Mouse (Mus musculus) cerebellum, postnatal 4 days (tissue): ENCODE measurements at regions not wholly inside any gene's neighbourhood (a gene's known extent, or its start where the extent isn't known, plus 50 kb on each side); places are given as distances from the start of the nearest gene placed in this dataset.
A peak's percentile ranks its signal among the peaks of the same experiment; 100 is the strongest.
"Not testable (repeated sequence)": the region's sequence is repeated elsewhere in the genome, so short reads cannot be mapped to it uniquely, and the experiment has no call there.

Experiments used
- DNase-seq, 2 experiments: peaks; one replicate each; pipeline ENCODE4 v3.0.0; 2022; ENCODE audit warnings: low spot score in 2 of 2, mixed read lengths in 1 of 2

DNA sequence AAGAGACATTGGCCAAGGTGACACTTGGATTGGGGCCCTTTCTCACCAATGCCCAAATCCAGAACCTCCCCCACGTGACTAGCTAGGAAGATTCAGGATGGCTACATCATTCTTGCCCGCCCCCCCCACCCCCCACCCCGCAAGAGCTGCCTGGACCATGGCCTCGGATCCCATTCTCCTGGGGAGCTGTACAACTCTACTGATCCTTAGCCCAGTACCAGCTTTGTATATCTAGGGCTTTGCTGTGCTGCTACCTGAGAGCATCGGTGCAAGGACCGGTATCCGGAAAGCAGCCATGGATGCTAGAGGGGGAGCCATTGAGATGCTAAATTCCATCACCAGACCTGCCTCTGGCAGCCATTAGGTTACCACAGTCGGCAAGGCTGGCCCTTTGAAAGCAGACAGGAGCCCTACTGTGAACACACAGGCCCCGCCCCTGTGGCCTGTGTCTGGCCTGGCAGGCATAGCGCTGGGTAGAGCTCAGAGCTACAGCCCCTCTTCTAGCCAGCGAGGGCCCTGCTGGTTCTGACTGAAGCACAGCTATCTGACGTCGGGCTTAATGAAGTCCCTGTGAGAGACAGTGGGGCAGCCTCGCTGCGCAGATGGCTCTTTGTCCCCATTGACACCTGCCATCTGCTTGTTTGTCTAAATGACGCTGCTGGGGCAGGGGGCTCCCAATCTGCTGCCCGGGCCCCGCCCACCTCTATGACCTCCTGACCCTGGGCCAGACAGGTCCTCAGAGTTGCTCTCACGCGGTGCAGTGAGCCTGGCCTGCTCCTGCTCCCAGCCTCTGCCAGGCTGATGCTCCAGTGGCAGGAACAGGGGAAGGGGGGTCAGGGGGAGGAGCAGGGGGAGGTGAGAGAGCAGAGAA, 128.9 kb downstream of the Dll1 start:
- peak in 1 of 2 experiments; percentile 50 for DNase-seq

DNA sequence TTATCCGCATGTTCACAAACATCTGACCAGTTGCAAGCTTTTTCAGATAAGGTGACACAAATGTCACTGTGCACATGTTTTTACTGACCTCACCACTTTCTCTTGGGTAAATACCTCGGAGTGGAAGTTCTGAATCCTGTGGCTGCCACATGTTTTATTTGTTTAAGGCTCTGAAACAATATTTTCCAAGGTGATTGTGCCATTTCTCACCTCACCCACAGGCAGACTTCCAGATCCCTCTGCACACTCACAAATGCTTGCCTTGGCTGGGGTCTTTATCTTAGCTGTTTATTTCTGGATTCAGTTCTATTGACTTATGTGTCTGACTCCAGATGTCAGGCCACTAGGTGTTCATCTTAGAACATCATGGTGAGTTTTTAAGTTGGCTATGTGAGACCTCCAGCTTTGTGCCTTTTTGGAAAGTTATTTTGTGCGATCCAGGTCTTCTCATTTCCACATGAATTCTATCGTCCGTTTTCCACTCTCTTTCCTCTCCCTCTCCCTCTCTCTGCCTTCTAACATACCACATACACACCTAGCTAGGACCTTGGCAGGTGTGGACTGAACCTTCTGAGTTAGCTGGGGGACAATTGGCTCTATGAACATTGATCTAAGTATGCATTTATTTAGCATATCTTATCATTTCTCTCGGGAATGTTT, 133.6 kb downstream of the Dll1 start:
- no peak for DNase-seq

DNA sequence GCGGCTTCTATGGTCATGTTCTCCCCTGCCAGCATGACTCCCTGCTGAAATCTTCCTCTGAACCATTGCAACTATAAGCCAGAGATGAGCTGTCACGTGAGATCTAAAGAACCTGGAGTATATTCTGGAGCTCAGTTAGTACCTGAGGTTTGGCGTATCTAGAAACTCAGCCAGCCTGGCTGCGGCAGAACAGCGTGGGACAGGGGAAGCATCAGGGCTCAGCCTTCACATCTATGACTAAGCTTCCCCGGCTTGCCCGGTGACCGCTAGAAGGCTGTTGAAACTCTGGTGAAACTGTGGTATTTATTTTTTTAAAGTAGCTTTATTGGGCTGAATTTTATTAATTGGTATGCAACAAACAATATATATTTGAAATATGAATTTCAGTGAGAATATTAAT, 134.3 kb downstream of the Dll1 start:
- no peak for DNase-seq

DNA sequence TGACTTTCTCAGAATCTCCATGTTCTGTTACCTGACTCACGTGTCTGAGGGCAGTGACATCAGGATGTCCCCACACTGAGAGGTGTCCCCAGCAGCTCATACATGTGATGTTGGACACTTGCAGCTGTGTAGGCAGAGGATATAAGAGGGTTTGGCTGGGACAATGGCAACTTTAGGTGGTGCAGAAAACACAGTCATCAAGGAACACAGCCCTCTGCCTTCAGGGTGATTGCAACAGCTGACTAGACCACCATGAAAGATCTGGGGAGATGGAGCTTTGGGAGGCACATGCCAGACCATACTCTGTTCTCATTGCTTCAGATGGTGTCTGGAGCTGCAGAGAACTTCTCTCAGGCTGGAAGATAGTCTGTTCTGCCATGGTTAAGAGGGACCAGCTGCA, 135.2 kb downstream of the Dll1 start:
- no peak for DNase-seq

DNA sequence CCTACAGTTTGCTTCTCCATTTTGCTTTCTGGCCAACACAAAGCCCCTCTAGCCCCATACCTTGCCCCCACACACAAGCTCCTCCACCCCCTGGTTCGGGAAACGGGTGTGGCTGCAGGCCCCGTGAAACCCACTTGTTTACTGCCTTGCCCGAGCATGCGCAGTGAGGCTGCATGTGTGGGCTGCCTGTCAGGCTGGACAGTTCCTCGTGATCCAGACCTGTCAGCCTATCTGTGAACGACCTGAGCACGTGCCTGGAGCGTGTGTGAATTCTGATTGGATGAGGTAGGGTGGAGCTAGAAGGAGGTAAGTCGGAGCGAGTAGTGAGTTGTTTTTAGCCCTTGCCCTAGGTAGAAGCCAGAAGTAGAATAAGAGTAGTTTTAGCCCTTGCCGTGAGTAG, 136.0 kb downstream of the Dll1 start:
- DNase-seq = not testable (repeated sequence)

DNA sequence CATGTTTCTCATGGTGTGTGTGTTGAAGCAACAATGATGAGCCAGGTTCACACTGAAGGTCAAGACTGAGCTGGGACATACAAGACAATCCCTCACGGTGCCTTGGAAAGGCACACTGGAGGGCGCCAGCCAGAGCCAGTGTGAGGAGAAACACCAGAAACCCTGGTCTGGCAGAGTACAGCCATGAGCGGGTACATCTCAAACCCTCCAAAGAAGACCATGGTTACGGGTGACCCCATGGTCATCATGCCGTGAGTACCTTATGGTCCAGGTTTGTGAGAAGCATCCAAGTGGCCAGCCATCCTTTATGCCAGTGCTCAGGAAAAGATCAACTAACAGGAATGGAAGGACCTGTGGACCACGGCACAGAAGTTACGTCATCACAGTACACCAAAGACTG, 136.7 kb downstream of the Dll1 start:
- DNase-seq = no peak

DNA sequence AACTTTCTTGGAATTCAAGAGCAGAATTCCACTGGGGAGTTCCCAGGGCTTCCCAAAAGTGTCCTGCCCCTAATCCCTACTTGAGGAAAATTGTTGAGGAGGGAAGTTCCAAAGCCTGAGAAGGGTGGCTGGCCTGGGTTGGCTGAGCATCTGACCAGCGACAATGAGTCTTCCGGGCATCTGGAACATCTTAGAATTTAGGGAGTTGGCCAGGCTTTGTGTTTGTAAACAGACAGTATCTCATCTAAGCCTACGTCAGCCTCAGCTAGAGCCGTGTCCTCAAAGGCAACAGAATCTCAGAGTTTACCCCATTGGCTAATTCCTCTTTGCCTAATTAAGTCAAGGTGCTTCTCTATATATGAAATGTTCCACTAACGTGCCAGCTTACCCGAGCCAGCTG, 141.6 kb downstream of the Dll1 start:
- no peak for DNase-seq

DNA sequence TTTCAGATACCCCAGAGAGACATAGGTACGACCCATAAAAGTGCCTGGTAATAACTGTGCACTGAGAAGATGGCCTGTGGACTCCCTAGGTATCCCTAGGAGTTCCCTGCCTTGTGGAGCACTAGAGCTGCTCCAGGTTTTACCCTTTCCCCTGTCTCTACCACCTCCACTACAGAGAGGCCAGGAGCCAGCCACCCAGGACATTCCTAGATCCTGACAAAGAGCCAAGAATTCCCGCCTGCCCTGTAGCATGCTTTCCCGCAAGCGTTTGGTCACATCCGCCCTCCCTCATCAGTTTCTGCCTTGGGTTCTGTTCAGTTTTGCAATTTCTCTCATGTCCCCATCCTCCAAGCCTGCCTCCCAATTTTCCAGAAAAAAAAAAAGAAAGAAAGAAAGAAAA, 145.5 kb downstream of the Dll1 start:
- no peak for DNase-seq

DNA sequence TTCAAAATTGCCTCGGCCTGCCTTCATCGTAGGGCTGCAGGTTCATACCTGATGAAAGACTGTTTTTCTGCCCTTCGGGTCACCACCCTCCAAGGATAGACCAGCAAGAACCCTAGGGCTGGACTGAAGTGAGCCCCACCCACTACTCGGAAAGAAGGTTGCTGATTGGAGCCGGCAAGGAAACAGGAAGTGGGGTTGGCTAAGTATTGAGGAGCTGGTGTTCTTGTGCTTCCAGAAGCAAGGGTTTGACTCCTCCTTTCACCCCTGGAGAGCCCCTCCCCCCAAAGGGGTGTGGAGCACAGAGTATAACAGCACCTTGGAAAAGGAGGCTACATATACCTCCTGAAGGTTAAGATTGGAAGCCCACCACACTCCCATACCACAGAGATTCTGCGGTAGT, 147.5 kb downstream of the Dll1 start:
- DNase-seq = no peak

DNA sequence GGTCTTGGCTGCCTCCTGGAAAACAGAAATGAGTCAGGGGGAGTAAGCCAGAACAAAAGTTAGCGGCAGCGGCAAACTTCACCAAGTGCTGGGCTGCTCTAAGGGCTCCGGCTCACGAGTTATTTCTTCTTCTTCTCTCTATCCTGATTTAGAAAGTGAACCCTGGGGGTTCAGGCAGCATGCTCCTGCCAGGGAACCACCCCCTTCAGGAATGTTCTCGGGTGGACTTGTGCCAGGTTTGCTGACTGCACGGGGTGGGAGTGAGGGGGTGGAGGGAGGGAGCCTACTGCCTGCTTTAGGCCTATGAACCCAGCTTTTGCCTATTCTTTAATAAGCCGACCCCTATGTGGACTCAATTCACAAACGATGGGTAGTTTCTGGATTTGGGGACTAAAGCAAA, 148.6 kb downstream of the Dll1 start:
- DNase-seq = no peak

DNA sequence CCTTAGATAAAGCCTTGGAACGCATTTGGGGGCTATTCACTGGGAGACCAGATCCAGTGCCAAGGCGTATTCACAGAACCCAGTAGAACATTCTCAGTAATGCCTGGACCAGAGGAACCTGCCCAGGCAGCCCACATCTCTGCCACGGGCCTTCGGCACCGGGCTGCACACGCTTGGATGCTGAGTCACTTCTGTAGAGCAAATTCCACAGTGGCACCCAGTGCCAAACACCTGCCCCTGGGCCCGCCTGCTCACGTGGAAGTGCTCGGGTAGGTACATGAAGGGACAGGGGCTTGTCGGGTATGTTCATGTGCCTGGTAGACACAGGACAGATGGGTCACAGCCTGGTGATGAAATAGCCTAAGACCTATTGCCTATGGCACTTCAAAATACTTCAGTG, 152.8 kb downstream of the Dll1 start:
- no peak for DNase-seq

DNA sequence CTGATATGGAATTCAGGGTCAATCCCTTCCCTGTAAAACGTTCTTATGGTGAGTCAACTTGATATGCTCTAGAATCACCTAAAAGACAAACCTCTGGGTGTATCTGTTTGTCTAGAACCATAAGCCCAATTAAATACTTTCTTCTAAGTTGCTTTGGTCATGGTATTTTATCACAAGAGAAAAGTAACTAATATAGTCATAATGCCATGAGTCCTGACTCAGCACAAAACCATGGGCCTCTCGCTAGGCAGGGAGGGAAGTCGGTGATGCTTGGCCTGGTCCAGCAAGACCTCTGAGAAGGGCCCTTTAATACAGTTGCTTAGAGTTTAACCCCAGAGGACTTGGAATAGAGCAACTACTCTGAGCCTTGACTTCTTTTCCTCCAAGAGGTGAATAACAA, 153.7 kb downstream of the Dll1 start:
- no peak for DNase-seq

DNA sequence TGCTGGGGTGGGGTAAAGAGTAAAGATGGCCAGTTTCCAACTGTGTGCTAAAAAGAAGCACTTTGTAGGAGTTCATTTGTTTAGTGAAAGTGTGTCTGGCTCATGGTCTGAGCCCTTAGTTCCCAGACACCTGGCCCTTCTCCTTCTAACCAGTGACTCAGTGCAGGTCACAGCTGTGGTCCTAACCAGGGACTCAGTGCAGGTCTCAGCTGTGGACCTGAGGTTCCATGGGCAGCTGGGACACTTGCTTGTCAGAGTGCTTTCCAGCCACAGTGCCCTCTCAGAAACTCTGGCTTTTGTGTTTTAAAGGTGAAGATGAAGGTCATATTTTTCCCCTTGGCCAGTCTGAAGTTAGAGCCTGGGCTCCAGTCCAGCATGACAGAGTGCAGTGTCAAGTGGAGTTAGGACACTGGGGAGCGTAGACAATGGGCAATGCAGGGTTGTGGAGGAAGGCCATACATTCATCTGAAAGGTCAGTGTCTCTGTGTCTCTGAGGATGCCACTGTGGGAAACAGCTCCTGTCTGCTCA, 162.5 kb downstream of the Dll1 start:
- no peak for DNase-seq

DNA sequence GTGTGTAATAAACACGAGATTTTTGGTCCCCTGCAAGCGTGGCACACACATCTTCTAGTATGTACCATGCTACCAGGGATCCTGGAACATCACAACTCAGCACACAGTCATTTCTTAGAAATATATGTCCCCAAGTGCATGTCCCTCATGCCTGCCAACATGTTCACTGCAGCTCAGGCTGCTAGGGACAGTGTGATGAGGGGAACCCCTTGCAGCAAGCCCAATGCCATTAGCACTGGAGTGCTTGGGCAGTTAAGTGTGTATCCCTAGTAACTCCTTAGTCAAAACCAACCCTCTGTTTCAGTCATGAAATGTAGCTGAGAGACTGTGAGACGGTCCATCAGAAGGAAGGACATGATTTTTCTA, 167.5 kb upstream of the Gm3448 start:
- no peak for DNase-seq

DNA sequence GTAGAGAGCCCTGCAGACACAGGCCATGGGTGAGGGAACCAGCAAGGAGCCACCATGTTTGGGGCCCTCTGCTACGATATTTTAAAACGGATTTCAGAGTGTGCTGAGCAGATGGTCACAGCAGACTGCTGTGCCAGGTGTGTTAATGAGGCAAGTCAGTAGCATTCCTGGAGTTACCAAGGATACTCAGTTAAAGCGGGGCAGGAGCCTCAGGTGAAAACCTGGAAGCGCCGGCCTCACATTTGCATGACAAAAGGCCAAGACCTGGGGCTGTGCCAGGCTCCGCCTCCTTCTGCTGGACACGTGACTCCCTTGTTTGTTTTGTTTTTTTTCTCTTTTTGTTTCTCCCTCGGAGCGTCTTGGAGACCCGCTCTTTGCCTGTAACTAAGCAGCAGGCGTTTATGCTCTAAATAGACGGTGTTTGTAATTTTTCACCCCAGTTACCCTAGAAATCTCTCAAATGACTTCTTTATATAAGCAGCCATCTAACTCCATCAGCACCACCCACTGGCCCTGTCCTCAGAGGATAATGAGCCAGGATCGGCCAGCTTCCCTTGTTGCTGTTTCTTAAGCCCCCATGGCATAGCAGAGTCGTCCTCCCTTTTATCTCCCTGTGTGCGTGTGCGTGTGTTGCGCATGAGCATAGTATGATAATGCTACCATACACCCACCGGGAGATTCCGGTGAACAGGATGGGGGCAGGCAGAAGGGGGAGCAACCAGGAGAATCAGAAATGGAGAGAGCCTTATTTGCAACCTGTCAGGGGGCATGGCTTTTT, 166.9 kb upstream of the Gm3448 start:
- peak; percentile 61 to 82 for DNase-seq

DNA sequence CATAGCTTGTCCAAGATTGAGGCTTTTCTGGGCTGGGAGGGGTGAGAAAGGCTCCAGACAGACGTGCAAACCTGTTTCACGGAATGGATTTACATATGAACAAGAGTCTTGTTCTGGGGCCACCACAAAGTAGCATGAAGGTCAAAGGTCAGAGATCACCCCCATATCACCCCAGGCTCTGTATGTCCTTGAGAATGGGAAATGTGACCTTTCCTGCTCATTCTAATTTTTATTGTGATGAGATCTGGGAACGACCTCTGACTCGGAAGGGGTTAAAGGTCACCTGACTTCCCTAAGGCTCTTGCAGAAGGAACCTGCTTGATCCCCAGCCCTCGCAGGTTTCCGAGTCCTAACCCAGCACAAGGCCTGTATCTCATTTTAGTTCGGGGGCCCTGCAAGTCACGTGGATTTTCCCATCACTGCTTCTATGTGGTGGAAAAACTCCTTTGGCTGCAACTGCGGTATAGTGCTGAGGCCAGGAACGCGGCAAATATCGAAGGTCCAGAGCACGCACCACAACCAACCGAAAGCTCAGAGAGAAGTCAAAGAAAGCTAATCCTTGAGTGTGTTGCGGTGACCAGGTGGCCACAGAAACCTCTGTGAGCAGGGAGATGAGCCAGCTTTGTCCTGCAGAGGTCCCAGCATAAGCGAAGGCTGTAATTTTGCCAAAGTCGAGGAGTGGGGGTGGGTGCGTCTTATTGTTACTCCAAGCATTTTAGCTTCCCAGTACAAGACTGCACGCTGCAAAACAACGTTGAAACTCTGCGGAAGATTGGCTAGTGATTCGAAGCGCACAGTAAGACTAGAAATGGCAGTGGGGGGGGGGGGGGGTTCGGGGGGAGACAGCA, 166.1 kb upstream of the Gm3448 start:
- DNase-seq = peak in 1 of 2 experiments; percentile 18

DNA sequence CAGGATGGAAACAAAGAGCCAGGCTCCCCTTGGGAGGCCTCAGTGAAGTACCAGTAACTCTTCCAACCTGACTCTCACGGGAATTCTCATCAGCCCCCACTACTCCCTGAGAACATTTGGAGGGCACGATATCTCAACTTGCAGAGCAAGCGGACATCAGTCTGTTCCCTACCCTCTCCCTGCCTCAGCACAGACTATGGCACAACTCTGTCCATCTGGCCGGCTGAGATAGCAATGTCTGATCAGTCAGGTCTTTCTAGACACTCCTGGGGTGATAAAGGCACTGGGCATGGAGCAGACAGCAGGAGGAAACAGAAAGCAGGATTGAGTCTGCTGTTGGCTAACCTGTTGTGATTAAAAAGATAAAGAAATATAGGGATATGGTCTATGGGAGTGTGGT, 164.5 kb upstream of the Gm3448 start:
- no peak for DNase-seq

DNA sequence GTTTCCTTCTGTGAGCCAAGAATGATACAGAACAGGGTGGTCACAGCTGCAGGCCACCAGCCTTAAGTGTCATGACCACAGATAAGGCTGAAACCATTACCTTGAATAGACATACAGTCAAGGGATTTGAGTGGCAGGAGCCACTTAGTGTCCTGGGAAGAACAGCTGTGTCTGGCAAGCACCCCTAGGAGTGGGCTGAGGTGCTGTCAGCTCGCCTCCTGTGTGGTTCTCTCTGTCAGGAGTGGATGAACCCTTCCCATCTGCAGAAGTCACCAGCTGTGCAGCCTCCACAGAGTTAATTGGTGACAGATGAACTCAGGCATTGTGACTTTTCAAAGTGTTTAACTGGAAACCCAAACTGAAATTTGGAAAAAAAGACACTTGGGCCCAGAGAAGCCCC, 163.2 kb upstream of the Gm3448 start:
- DNase-seq = no peak

DNA sequence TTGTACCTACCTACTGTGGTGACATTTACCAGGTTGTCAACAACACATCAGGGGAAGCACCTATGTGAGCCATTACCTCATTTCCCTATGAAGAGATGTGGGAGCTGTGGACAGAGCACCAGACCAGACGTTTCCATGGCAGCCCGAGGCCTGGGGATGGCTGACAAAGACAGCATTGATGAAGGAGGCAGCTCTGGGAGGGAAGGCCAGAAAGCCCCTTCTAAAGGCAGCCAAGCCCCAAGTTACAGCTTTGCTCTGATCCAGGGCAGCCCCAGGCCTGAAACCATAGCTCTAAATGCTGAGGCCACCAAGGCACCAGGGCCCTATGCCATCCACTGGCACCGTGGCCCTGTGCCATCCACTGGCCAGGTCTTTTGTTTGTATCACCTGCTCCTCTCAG, 157.9 kb upstream of the Gm3448 start:
- peak in 1 of 2 experiments; percentile 11 for DNase-seq

DNA sequence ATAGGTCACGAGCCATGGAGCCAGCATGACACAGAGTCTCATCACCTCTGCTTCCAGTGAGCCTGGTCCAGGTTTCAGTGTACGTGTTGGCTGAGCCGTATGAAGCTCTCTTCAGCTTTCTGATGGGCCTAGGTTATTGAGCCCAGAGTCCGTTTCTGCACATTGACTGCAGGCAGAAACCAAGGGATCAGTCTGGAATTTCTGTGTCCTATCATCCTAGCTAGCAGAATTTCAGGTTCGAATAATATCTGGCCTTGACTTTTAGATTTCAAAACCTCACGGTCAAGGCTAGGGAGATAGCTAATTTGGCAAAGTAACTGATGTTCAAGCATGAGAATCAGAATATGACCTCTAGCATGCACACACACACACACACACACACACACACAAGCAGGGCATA, 156.0 kb upstream of the Gm3448 start:
- DNase-seq = no peak

DNA sequence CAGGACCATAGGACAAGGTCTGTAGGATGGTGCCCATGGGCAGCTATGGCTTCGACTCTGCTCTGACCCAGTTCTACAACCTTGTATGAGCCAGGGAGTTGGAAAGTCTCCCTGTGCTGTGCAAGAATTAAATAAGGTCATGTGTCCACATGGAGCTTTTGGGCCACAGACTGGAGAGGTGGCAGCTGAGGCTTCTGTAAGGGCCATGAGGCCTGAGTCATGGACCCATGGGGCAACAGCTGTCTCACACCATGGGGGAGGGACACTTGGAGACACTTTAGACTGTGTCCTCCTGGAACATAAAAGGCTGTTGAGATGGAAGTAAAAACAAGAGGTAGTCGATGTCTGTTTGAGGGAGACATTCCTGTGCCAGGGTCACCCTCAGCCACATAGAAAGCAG, 154.5 kb upstream of the Gm3448 start:
- DNase-seq = no peak
